15 mouse cellular contexts compared by ENCODE assay signal in genomic region chr6:104588028-104588427, GRCm38 (mm10).
"Had no signal": no experiment of that assay in that cellular context is flagged by ENCODE, and none has a peak within 500 bp of the region (broad histone marks: within the 10 kb centered on the region; RNA-seq: fewer than 3 reads in every experiment).

No protein-coding gene starts in this region.

- H3K4me3 ChIP-seq: limb, embryonic 12.5 days; liver, embryonic 15.5 days; midbrain, embryonic 10.5 days; myocyte; neural tube, embryonic 15.5 days had no signal

- H3K27ac ChIP-seq: limb, embryonic 12.5 days; liver, embryonic 15.5 days; midbrain, embryonic 10.5 days; neural tube, embryonic 15.5 days; stomach, postnatal 0 days had no signal

- DNase-seq: kidney, postnatal 25 days; liver; lung, embryonic 14.5 days; lung, postnatal 10 days; lung, postnatal 4 days; midbrain, embryonic 14.5 days; right cerebral cortex, adult 18-20 months; right cerebral cortex, postnatal 25 days; thymus, postnatal 4 days had no signal
